Mouse (Mus musculus) ovary, adult 18-20 months (tissue): ENCODE measurements around the gene Rfc2.
"Not testable (repeated sequence)": the region's sequence is repeated elsewhere in the genome, so short reads cannot be mapped to it uniquely, and the experiment has no call there.

Experiments
- DNase-seq: peaks from one replicate; pipeline ENCODE4 v3.0.0; 2022; ENCODE audit warnings: low spot score, mixed read lengths

The Rfc2 gene

GRCm38 (mm10) chr5:134648976-134649375, 67.8 kb downstream of the Rfc2 start:
- DNase-seq = not testable (repeated sequence)

DNA sequence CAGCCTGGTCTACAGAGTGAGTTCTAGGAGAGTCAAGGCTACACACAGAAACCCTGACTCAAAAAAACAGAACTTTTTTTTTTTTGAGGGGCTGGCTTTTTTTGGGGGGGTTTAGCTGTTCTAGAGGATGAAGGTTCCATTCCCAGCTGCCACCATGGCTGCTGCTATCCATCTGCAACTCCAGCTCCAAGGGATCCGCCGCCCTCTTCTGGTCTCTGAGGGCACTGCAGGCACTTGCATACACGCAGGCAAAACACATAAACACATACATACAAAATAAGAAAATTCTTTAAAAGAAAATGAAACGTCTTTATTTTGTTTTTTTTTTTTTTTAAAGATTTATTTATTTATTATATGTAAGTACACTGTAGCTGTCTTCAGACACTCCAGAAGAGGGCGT, 69.8 kb downstream of the Rfc2 start:
- no peak for DNase-seq
